ENCODE assay signal across 8 mouse cellular contexts in genomic region chr17:26596168-26596658, GRCm38 (mm10). TPM values are rescaled to one million over a fixed set of nuclear protein-coding genes. Genes with fewer than 3 reads are reported as not detected.
DNase-seq lines count a peak whose midpoint lies in the region; ATAC-seq lines count a peak whose summit lies in the region.

No protein-coding gene starts in this region.

- no peak for ATAC-seq in neural tube, embryonic 11.5 days (ENCODE audit: insufficient read depth, low FRiP score, low TSS enrichment)
- ATAC-seq in embryonic facial prominence, embryonic 11.5 days (replicated peaks; ENCODE audit: insufficient number of reproducible peaks, low FRiP score, low TSS enrichment, low read depth): no peak
- ATAC-seq in heart, embryonic 11.5 days (replicated peaks; ENCODE audit: insufficient number of reproducible peaks, low FRiP score, low TSS enrichment): no peak
- 0 out of 2 replicates have a peak, but pooled peaks have one; percentile 49 for ATAC-seq in kidney, embryonic 16.5 days (ENCODE audit: low FRiP score, low TSS enrichment)
- ATAC-seq in monocyte, adult 5-6 weeks (replicated peaks; ENCODE audit: insufficient number of reproducible peaks, low FRiP score, low TSS enrichment, poor library complexity, severe bottlenecking): no peak
- no peak for ATAC-seq in erythroid progenitor cell, adult 5-6 weeks (replicated peaks; ENCODE audit: low FRiP score, poor library complexity, severe bottlenecking)

- no peaks in the 10 kb centered on the region for H3K27me3 ChIP-seq in neural tube, embryonic 11.5 days (ENCODE audit: control insufficient read depth, insufficient read depth, low read length)
- H3K27me3 ChIP-seq in embryonic facial prominence, embryonic 11.5 days (ENCODE audit: control insufficient read depth, insufficient read depth, low read length): no peaks in the 10 kb centered on the region
- no peaks in the 10 kb centered on the region for H3K27me3 ChIP-seq in heart, embryonic 11.5 days (ENCODE audit: control insufficient read depth, insufficient read depth, low read length)
- no peaks in the 10 kb centered on the region for H3K27me3 ChIP-seq in kidney, embryonic 16.5 days (ENCODE audit: insufficient read depth, low read length)

- 63% methylated on average over 7 of the region's 7 CpGs for WGBS in neural tube, embryonic 11.5 days
- WGBS in embryonic facial prominence, embryonic 11.5 days: 54% methylated on average over 7 of the region's 7 CpGs
- WGBS in heart, embryonic 11.5 days (ENCODE audit: insufficient replicate concordance): 42% methylated on average over 7 of the region's 7 CpGs
- WGBS in kidney, embryonic 16.5 days: 49% methylated on average over 7 of the region's 7 CpGs

- H3K4me2 ChIP-seq in neural tube, embryonic 11.5 days (ENCODE audit: low read depth): no peak overlapping the region
- no peak overlapping the region for H3K4me2 ChIP-seq in embryonic facial prominence, embryonic 11.5 days (ENCODE audit: low read depth, low read length)
- peak overlapping the region; percentile 31; the same call in 1 of the 2 replicates for H3K4me2 ChIP-seq in heart, embryonic 11.5 days
- H3K4me2 ChIP-seq in kidney, embryonic 16.5 days (replicated peaks; ENCODE audit: low read depth, low read length): no peak overlapping the region

- H3K36me3 ChIP-seq in neural tube, embryonic 11.5 days (ENCODE audit: control insufficient read depth, insufficient read depth, low read length): no peaks in the 10 kb centered on the region
- no peaks in the 10 kb centered on the region; the same call in 1 of the 2 replicates for H3K36me3 ChIP-seq in embryonic facial prominence, embryonic 11.5 days (replicated peaks; ENCODE audit: control insufficient read depth, insufficient read depth, low read depth, low read length)
- H3K36me3 ChIP-seq in heart, embryonic 11.5 days (ENCODE audit: control insufficient read depth, insufficient read depth, low read length): no peaks in the 10 kb centered on the region
- H3K36me3 ChIP-seq in kidney, embryonic 16.5 days (ENCODE audit: insufficient read depth, low read length): peaks cover 8% of the 10 kb centered on the region

- DNase-seq in neural tube, embryonic 11.5 days (ENCODE audit: low spot score): no peak
- no peak for DNase-seq in neural tube, embryonic 10.5 days (ENCODE audit: extremely low spot score, low spot score)
- DNase-seq in embryonic facial prominence, embryonic 11.5 days (ENCODE audit: low spot score): no peak
- peak; percentile 64 for DNase-seq in lung, postnatal 14 days

- H3K9ac ChIP-seq in neural tube, embryonic 11.5 days (ENCODE audit: low read length): no peak overlapping the region
- peak overlapping the region; percentile 22; the same call in 1 of the 2 replicates for H3K9ac ChIP-seq in embryonic facial prominence, embryonic 11.5 days (replicated peaks; ENCODE audit: low read length)
- peak overlapping the region; percentile 58 for H3K9ac ChIP-seq in heart, embryonic 11.5 days (ENCODE audit: low read depth, low read length)
- no peak overlapping the region for H3K9ac ChIP-seq in kidney, embryonic 16.5 days (replicated peaks; ENCODE audit: low read length)

- H3K4me3 ChIP-seq in neural tube, embryonic 11.5 days (ENCODE audit: low read depth, low read length): no peak overlapping the region
- no peak overlapping the region for H3K4me3 ChIP-seq in embryonic facial prominence, embryonic 11.5 days (ENCODE audit: low read depth, low read length)
- H3K4me3 ChIP-seq in heart, embryonic 11.5 days (ENCODE audit: low read depth, low read length): no peak overlapping the region
- H3K4me3 ChIP-seq in kidney, embryonic 16.5 days (ENCODE audit: low read length): no peak overlapping the region

- H3K4me1 ChIP-seq in neural tube, embryonic 11.5 days (ENCODE audit: control insufficient read depth, insufficient read depth, low read length): no peaks in the 10 kb centered on the region
- no peaks in the 10 kb centered on the region for H3K4me1 ChIP-seq in embryonic facial prominence, embryonic 11.5 days (ENCODE audit: control insufficient read depth, insufficient read depth, low read length)
- H3K4me1 ChIP-seq in heart, embryonic 11.5 days (ENCODE audit: control insufficient read depth, insufficient read depth, low read length): peaks cover 57% of the 10 kb centered on the region
- H3K4me1 ChIP-seq in kidney, embryonic 16.5 days (ENCODE audit: insufficient read depth, low read length): peaks cover 46% of the 10 kb centered on the region

- H3K27ac ChIP-seq in neural tube, embryonic 11.5 days (ENCODE audit: low read depth, low read length): 0 out of 2 replicates have a peak overlapping the region, but pooled peaks have one; percentile 4
- H3K27ac ChIP-seq in embryonic facial prominence, embryonic 11.5 days (replicated peaks; ENCODE audit: low read depth, low read length): 0 out of 2 replicates have a peak overlapping the region, but pooled peaks have one; percentile 13
- H3K27ac ChIP-seq in heart, embryonic 11.5 days (ENCODE audit: low read depth, low read length): peak overlapping the region; percentile 95
- H3K27ac ChIP-seq in kidney, embryonic 16.5 days (ENCODE audit: low read length): peak overlapping the region; percentile 80

- no peaks in the 10 kb centered on the region for H3K9me3 ChIP-seq in neural tube, embryonic 11.5 days (ENCODE audit: control insufficient read depth, low read length)
- no peaks in the 10 kb centered on the region for H3K9me3 ChIP-seq in embryonic facial prominence, embryonic 11.5 days (replicated peaks; ENCODE audit: control insufficient read depth, low read length)
- no peaks in the 10 kb centered on the region for H3K9me3 ChIP-seq in heart, embryonic 11.5 days (replicated peaks; ENCODE audit: control insufficient read depth, low read length)
- H3K9me3 ChIP-seq in kidney, embryonic 16.5 days (ENCODE audit: low read length): no peaks in the 10 kb centered on the region

RNA-seq across cellular contexts. Expression of gene Dusp1, which starts 34.3 kb away (rescaled TPM):
- 32.9 and 34.0 TPM in 2 replicates for polyA plus RNA-seq in neural tube, embryonic 11.5 days (2014; fragmentation: Nextera tagmentation; extraction: Ambion mirVana)
- polyA plus RNA-seq in embryonic facial prominence, embryonic 11.5 days (2014; fragmentation: Nextera tagmentation; extraction: Ambion mirVana): 25.4 and 27.5 TPM in 2 replicates
- polyA plus RNA-seq in heart, embryonic 11.5 days (2014; fragmentation: Nextera tagmentation; extraction: Ambion mirVana): 30.0 and 33.9 TPM in 2 replicates
- 26.8 and 28.3 TPM in 2 replicates for polyA plus RNA-seq in kidney, embryonic 16.5 days (2015; fragmentation: Nextera tagmentation; extraction: Ambion mirVana)
- total RNA-seq in monocyte, adult 5-6 weeks (2017): 146 to 413 TPM (median 198 TPM) in 3 replicates
- total RNA-seq in erythroid progenitor cell, adult 5-6 weeks (2015; ENCODE audit: low replicate concordance): 156 and 175 TPM in 2 replicates
- 20.0 and 35.4 TPM in 2 replicates for total RNA-seq in erythroid progenitor cell, adult 5-6 weeks (2017; ENCODE audit: low replicate concordance)

RNA-seq across cellular contexts. Expression of gene Ergic1, which starts 34.9 kb away (rescaled TPM):
- polyA plus RNA-seq in neural tube, embryonic 11.5 days (2014; fragmentation: Nextera tagmentation; extraction: Ambion mirVana): 121 and 126 TPM in 2 replicates
- 133 and 138 TPM in 2 replicates for polyA plus RNA-seq in embryonic facial prominence, embryonic 11.5 days (2014; fragmentation: Nextera tagmentation; extraction: Ambion mirVana)
- 147 TPM in 2 replicates for polyA plus RNA-seq in heart, embryonic 11.5 days (2014; fragmentation: Nextera tagmentation; extraction: Ambion mirVana)
- polyA plus RNA-seq in kidney, embryonic 16.5 days (2015; fragmentation: Nextera tagmentation; extraction: Ambion mirVana): 131 and 141 TPM in 2 replicates
- 16.0 to 20.2 TPM (median 17.6 TPM) in 3 replicates for total RNA-seq in monocyte, adult 5-6 weeks (2017)
- 6.7 and 12.6 TPM in 2 replicates for total RNA-seq in erythroid progenitor cell, adult 5-6 weeks (2015; ENCODE audit: low replicate concordance)
- 3.7 and 3.9 TPM in 2 replicates for total RNA-seq in erythroid progenitor cell, adult 5-6 weeks (2017; ENCODE audit: low replicate concordance)

Comparison
In these comparisons a context has a peak if more than half of its experiments do, and no peak if none do; other contexts are left out.
1. H3K27ac ChIP-seq: peak in every context shown above with its lines; median percentile 95 in heart, embryonic 11.5 days; 80 in kidney, embryonic 16.5 days; 13 in embryonic facial prominence, embryonic 11.5 days; 4 in neural tube, embryonic 11.5 days.
2. H3K9ac ChIP-seq: peak in embryonic facial prominence, embryonic 11.5 days (single experiment) and heart, embryonic 11.5 days (single experiment); none in neural tube, embryonic 11.5 days (single experiment) and kidney, embryonic 16.5 days (single experiment).